Mouse (Mus musculus): Measurements from ENCODE around the gene Scmh1. TPM values are rescaled to one million over a fixed set of nuclear protein-coding genes. Genes with fewer than 3 reads are reported as not detected.

Gene Scmh1
- polyA plus RNA-seq, 1 experiment = 80.1 TPM

DNA sequence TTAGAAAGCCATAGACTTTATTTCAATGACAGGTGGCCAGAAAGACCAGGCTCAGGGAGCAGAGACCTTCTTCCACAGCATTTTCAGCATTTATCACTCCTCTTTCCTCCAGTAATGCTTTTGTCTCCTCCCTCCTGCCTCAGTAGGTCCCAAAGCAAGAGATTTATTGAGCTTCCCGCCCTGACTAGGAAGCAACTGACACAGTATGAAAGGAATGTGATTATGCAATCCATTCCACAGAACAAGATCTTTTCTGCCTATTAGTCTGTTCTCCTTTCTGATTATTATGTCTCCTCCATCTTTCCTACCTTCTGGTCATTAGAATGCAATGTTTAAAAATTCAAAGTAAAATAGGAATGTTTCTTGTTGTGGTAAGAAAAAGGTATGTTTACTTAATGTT is 82.6 kb downstream of the Scmh1 start:
- Histone ChIP-seq H3K4me3 (replicated peaks; ENCODE audit: insufficient read depth, low read depth, low read length) (no peak overlapping the region), H3K27me3 (ENCODE audit: control insufficient read depth, insufficient read depth, low read length) (no peaks in the 10 kb centered on the region), H3K4me1 (ENCODE audit: control insufficient read depth, insufficient read depth, low read length) (no peaks in the 10 kb centered on the region), H3K27ac (ENCODE audit: insufficient read depth, low read length) (no peak overlapping the region)
- DNase-seq = no peak
- 60% methylated on average over 1 of the region's 1 CpGs for WGBS
- TF ChIP-seq CTCF (IDR thresholded peaks at IDR 0.05; ENCODE audit: borderline replicate concordance, insufficient read depth, low read depth, low read length) (no peak), POLR2A (IDR thresholded peaks at IDR 0.05; ENCODE audit: borderline replicate concordance, insufficient read depth, low read length) (no peak)

DNA sequence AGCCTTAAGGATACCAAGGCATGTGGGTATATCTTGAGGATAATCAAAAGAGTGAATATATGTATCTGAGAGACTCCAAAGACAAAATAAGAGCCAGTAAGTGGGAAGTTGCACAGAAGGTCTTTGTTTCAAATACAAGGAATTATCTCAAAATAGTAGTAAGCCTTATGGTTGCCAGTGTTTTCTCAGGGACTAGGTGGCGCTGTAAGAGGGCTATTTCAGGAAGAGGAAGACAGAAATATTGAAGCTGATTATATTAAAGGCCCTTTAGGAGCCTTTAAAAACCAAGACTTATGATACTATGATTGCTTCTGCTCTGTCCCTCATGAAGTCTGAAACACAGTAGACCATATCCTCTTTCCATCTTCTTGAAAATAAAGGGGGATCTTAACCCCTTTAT is 101.9 kb downstream of the Scmh1 start:
- TF ChIP-seq POLR2A (IDR thresholded peaks at IDR 0.05; ENCODE audit: borderline replicate concordance, insufficient read depth, low read length) (no peak), CTCF (IDR thresholded peaks at IDR 0.05; ENCODE audit: borderline replicate concordance, insufficient read depth, low read depth, low read length) (no peak)
- WGBS = 95% methylated on average over 1 of the region's 1 CpGs
- Histone ChIP-seq H3K4me3 (replicated peaks; ENCODE audit: insufficient read depth, low read depth, low read length) (no peak overlapping the region), H3K27ac (ENCODE audit: insufficient read depth, low read length) (no peak overlapping the region), H3K27me3 (ENCODE audit: control insufficient read depth, insufficient read depth, low read length) (no peaks in the 10 kb centered on the region), H3K4me1 (ENCODE audit: control insufficient read depth, insufficient read depth, low read length) (no peaks in the 10 kb centered on the region)
- DNase-seq = no peak

DNA sequence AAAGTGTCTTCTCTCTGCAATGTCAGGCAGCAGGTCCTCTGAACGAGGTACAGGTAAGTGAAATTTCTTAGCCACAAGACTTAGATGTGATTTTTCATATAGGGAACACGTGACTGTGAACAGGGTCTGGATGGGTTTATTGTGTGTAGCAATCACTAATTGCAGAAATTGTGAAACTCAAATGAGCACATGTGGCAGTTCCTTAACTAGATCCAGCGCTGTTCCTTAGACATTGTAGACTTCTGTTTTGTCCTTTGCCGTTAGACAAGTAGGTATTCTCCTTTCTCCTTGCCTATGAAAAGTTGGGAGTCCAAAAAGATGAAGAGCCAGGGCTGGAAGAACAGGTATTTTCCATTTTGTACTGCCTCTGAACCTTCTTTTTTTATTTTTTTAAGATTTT is 106.1 kb downstream of the Scmh1 start:
- no peak for DNase-seq
- Histone ChIP-seq H3K27ac (ENCODE audit: insufficient read depth, low read length) (no peak overlapping the region), H3K4me1 (ENCODE audit: control insufficient read depth, insufficient read depth, low read length) (no peaks in the 10 kb centered on the region), H3K4me3 (replicated peaks; ENCODE audit: insufficient read depth, low read depth, low read length) (no peak overlapping the region), H3K27me3 (ENCODE audit: control insufficient read depth, insufficient read depth, low read length) (no peaks in the 10 kb centered on the region)
- WGBS = 96% methylated on average over 4 of the region's 4 CpGs
- TF ChIP-seq POLR2A (IDR thresholded peaks at IDR 0.05; ENCODE audit: borderline replicate concordance, insufficient read depth, low read length) = no peak
- TF ChIP-seq CTCF (IDR thresholded peaks at IDR 0.05; ENCODE audit: borderline replicate concordance, insufficient read depth, low read depth, low read length) = no peak

DNA sequence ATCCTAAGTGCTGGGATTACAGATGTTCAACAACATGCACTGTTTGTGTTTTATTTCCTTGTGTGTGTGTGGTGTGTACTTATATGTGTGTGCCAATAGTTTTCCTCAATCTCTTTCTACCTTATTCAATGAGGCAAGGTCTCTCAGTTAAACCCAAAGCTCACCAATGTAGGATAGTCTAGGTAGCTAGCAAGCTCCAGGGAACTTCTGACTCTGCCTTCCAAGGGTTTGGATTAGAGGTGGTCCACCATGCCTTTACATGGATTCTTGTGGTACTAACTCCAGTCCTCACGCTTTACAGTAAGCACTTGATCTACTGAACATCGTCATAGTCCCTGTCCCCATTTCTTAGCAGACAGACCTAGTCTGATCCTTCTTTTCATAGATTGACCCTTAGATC is 109.3 kb downstream of the Scmh1 start:
- Histone ChIP-seq H3K4me3 (replicated peaks; ENCODE audit: insufficient read depth, low read depth, low read length) (no peak overlapping the region), H3K27me3 (ENCODE audit: control insufficient read depth, insufficient read depth, low read length) (no peaks in the 10 kb centered on the region), H3K4me1 (ENCODE audit: control insufficient read depth, insufficient read depth, low read length) (no peaks in the 10 kb centered on the region), H3K27ac (ENCODE audit: insufficient read depth, low read length) (no peak overlapping the region)
- no peak for DNase-seq
- 95% methylated on average over 2 of the region's 2 CpGs for WGBS
- TF ChIP-seq POLR2A (IDR thresholded peaks at IDR 0.05; ENCODE audit: borderline replicate concordance, insufficient read depth, low read length) = no peak
- no peak for TF ChIP-seq CTCF (IDR thresholded peaks at IDR 0.05; ENCODE audit: borderline replicate concordance, insufficient read depth, low read depth, low read length)

DNA sequence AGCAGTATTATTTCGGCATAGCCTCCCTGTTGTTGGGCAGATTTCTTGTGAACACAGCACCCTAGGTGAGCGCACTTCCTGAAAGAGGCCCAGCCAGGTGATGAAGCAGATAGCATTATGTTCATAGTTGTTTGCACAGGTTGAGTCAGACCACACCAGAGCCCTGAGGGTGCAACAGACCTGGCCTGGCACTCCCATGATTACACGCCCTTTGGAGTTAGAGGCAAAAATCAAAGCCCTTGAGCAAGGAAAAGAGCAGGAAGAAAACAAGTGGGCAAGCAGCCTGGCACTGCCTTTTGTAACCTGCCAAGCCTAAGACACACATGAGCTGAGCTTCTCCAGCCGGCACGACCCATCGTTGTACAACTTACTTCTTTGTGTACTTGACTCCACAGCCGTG is 111.4 kb downstream of the Scmh1 start:
- H3K4me3 ChIP-seq (replicated peaks; ENCODE audit: insufficient read depth, low read depth, low read length) = no peak overlapping the region
- no peaks in the 10 kb centered on the region for H3K27me3 ChIP-seq (ENCODE audit: control insufficient read depth, insufficient read depth, low read length)
- H3K4me1 ChIP-seq (ENCODE audit: control insufficient read depth, insufficient read depth, low read length) = no peaks in the 10 kb centered on the region
- TF ChIP-seq POLR2A (IDR thresholded peaks at IDR 0.05; ENCODE audit: borderline replicate concordance, insufficient read depth, low read length) = no peak
- TF ChIP-seq CTCF (IDR thresholded peaks at IDR 0.05; ENCODE audit: borderline replicate concordance, insufficient read depth, low read depth, low read length) = no peak
- WGBS = 91% methylated on average over 7 of the region's 7 CpGs
- no peak overlapping the region for H3K27ac ChIP-seq (ENCODE audit: insufficient read depth, low read length)
- DNase-seq = no peak

DNA sequence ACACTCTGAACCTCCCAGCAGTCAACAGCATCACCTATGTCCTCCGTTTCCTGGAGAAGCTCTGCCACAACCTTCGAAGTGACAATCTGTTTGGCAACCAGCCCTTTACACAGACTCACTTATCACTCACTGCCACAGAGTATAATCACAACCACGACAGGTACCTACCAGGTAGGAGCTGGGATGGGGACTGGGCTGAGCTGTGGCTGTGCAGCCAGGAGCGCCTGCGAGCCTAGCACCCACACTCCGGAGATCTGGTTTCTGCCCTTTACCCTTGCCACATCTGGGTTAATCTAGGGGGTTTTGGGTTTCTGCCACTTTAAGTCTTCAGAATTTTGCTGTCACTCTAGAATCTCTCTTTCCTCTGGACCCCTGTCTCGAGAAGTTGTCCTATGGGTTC is 111.8 kb downstream of the Scmh1 start:
- no peak for TF ChIP-seq POLR2A (IDR thresholded peaks at IDR 0.05; ENCODE audit: borderline replicate concordance, insufficient read depth, low read length)
- TF ChIP-seq CTCF (IDR thresholded peaks at IDR 0.05; ENCODE audit: borderline replicate concordance, insufficient read depth, low read depth, low read length) = no peak

DNA sequence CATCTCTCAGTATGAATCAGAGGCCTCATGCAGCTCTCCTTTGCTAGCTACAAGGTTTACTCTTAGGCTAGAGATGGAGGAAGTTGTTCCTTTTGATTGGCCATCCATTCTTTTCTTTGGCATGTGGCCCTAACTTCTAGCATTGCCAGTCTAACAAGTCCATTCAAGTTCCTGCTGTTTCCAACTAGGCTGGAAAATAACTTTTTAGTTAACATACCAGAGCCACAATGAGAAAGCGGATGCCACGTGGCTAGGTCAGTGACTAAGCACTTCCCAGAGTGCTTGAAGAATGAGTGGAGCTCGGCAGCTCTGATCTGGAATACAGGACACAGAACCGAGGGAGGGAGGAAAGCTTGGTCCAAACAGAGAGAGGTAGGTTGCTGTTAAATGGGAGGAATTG is 112.3 kb downstream of the Scmh1 start:
- Histone ChIP-seq H3K27me3 (ENCODE audit: control insufficient read depth, insufficient read depth, low read length) (no peaks in the 10 kb centered on the region), H3K27ac (ENCODE audit: insufficient read depth, low read length) (no peak overlapping the region), H3K4me1 (ENCODE audit: control insufficient read depth, insufficient read depth, low read length) (no peaks in the 10 kb centered on the region), H3K4me3 (replicated peaks; ENCODE audit: insufficient read depth, low read depth, low read length) (no peak overlapping the region)
- WGBS = 68% methylated on average over 4 of the region's 4 CpGs
- TF ChIP-seq POLR2A (IDR thresholded peaks at IDR 0.05; ENCODE audit: borderline replicate concordance, insufficient read depth, low read length) = no peak
- no peak for TF ChIP-seq CTCF (IDR thresholded peaks at IDR 0.05; ENCODE audit: borderline replicate concordance, insufficient read depth, low read depth, low read length)
- DNase-seq = no peak

More for the DNA sequence above, 111.8 kb downstream of the Scmh1 start:
- no peak overlapping the region for H3K4me3 ChIP-seq (replicated peaks; ENCODE audit: insufficient read depth, low read depth, low read length)
- H3K27ac ChIP-seq (ENCODE audit: insufficient read depth, low read length) = no peak overlapping the region
- no peaks in the 10 kb centered on the region for H3K27me3 ChIP-seq (ENCODE audit: control insufficient read depth, insufficient read depth, low read length)
- WGBS = 90% methylated on average over 7 of the region's 7 CpGs
- no peak for DNase-seq
- H3K4me1 ChIP-seq (ENCODE audit: control insufficient read depth, insufficient read depth, low read length) = no peaks in the 10 kb centered on the region

DNA sequence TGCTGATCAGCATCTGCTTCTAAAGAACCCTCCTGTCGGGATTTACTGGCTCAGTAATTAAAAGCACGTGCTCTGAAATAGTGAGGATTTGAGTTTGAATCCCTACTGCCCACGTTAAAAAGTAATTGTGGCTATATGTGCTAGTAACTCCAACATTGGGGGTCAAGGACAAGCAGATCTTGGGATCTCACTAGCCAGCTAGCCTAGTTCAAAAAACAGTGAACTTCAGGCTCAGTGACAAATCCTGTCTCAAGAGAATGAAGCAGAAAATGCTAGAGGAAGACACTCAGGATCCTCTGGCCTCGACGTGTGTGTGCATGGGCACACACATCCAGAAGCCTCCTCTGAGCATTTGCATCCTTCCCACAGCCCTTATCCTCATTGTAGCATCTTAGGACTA is 116.7 kb downstream of the Scmh1 start:
- H3K27ac ChIP-seq (ENCODE audit: insufficient read depth, low read length) = no peak overlapping the region
- no peaks in the 10 kb centered on the region for H3K27me3 ChIP-seq (ENCODE audit: control insufficient read depth, insufficient read depth, low read length)
- no peaks in the 10 kb centered on the region for H3K4me1 ChIP-seq (ENCODE audit: control insufficient read depth, insufficient read depth, low read length)
- TF ChIP-seq POLR2A (IDR thresholded peaks at IDR 0.05; ENCODE audit: borderline replicate concordance, insufficient read depth, low read length) (no peak), CTCF (IDR thresholded peaks at IDR 0.05; ENCODE audit: borderline replicate concordance, insufficient read depth, low read depth, low read length) (no peak)
- no peak overlapping the region for H3K4me3 ChIP-seq (replicated peaks; ENCODE audit: insufficient read depth, low read depth, low read length)
- WGBS = 52% methylated on average over 5 of the region's 5 CpGs
- DNase-seq = no peak

Measured in cerebellum, adult 2 months (tissue).